Mouse (Mus musculus): ENCODE data around the gene F930015N05Rik. TPM values are rescaled to one million over a fixed set of nuclear protein-coding genes. Genes with fewer than 3 reads are reported as not detected.

The F930015N05Rik gene
- polyA plus RNA-seq (2015; fragmentation: Nextera tagmentation; extraction: Ambion mirVana), result 0.19 TPM in 1 of 2 replicates, not detected in the other

GRCm38 (mm10) chr11:64436412-64436727 is at the start of gene F930015N05Rik:
Gene F930015N05Rik (minus strand): TSS chr11:64436653.
- WGBS, result under 1% methylated on average over 24 of the region's 24 CpGs
- Histone ChIP-seq H3K27me3 (replicated peaks) (peaks cover 73% of the 10 kb centered on the region), H3K4me1 (peaks cover 17% of the 10 kb centered on the region), H3K36me3 (no peaks in the 10 kb centered on the region), H3K9me3 (no peaks in the 10 kb centered on the region), H3K9ac (peak within 1 kb of the TSS; percentile 85), H3K27ac (replicated peaks) (peak within 1 kb of the TSS; percentile 54), H3K4me3 (peak within 1 kb of the TSS; percentile 68), H3K4me2 (peak within 1 kb of the TSS; percentile 99)
- ATAC-seq (ENCODE audit: extremely low read depth, insufficient number of reproducible peaks, low FRiP score, low TSS enrichment), result no peak

- H3K9ac ChIP-seq, result no peak overlapping the region
- H3K4me3 ChIP-seq, result no peak overlapping the region
- peaks cover 8% of the 10 kb centered on the region; the same call in 1 of the 2 replicates for H3K27me3 ChIP-seq (replicated peaks)
- H3K4me2 ChIP-seq, result no peak overlapping the region
- H3K36me3 ChIP-seq, result no peaks in the 10 kb centered on the region
- peak overlapping the region; percentile 42; the same call in 1 of the 2 replicates for H3K27ac ChIP-seq (replicated peaks)
- peaks cover 14% of the 10 kb centered on the region for H3K4me1 ChIP-seq
- ATAC-seq (ENCODE audit: extremely low read depth, insufficient number of reproducible peaks, low FRiP score, low TSS enrichment), result no peak
- 54% methylated on average over 3 of the region's 3 CpGs for WGBS
- H3K9me3 ChIP-seq, result no peaks in the 10 kb centered on the region
These were observed 45.0 kb upstream of the F930015N05Rik start for GRCm38 (mm10) chr11:64481445-64481844.

GRCm38 (mm10) chr11:64473679-64474078 is 37.2 kb upstream of the F930015N05Rik start:
- Histone ChIP-seq H3K4me2 (no peak overlapping the region), H3K27ac (replicated peaks) (no peak overlapping the region), H3K9ac (no peak overlapping the region), H3K4me3 (no peak overlapping the region), H3K4me1 (0 out of 2 replicates have a peak, but pooled peaks cover 6% of the 10 kb centered on the region), H3K36me3 (no peaks in the 10 kb centered on the region), H3K9me3 (no peaks in the 10 kb centered on the region), H3K27me3 (replicated peaks) (peaks cover 20% of the 10 kb centered on the region; the same call in 1 of the 2 replicates)
- 60% methylated on average over 3 of the region's 3 CpGs for WGBS
- ATAC-seq (ENCODE audit: extremely low read depth, insufficient number of reproducible peaks, low FRiP score, low TSS enrichment), result no peak

- no peaks in the 10 kb centered on the region for H3K9me3 ChIP-seq
- H3K36me3 ChIP-seq, result no peaks in the 10 kb centered on the region
- 0 out of 2 replicates have a peak, but pooled peaks cover 6% of the 10 kb centered on the region for H3K4me1 ChIP-seq
- no peak overlapping the region for H3K4me2 ChIP-seq
- H3K27ac ChIP-seq (replicated peaks), result no peak overlapping the region
- no peak overlapping the region for H3K9ac ChIP-seq
- no peak for ATAC-seq (ENCODE audit: extremely low read depth, insufficient number of reproducible peaks, low FRiP score, low TSS enrichment)
- no peak overlapping the region for H3K4me3 ChIP-seq
- H3K27me3 ChIP-seq (replicated peaks), result peaks cover 20% of the 10 kb centered on the region; the same call in 1 of the 2 replicates
These were observed 34.2 kb upstream of the F930015N05Rik start for GRCm38 (mm10) chr11:64470689-64471088.

GRCm38 (mm10) chr11:64468737-64469136 is 32.3 kb upstream of the F930015N05Rik start:
- no peak overlapping the region for H3K4me2 ChIP-seq
- WGBS, result 54% methylated on average over 4 of the region's 4 CpGs
- 0 out of 2 replicates have a peak, but pooled peaks cover 6% of the 10 kb centered on the region for H3K4me1 ChIP-seq
- no peak overlapping the region for H3K27ac ChIP-seq (replicated peaks)
- ATAC-seq (ENCODE audit: extremely low read depth, insufficient number of reproducible peaks, low FRiP score, low TSS enrichment), result no peak
- H3K9me3 ChIP-seq, result no peaks in the 10 kb centered on the region
- H3K27me3 ChIP-seq (replicated peaks), result peaks cover 27% of the 10 kb centered on the region
- H3K9ac ChIP-seq, result no peak overlapping the region
- H3K36me3 ChIP-seq, result no peaks in the 10 kb centered on the region
- no peak overlapping the region for H3K4me3 ChIP-seq

- peaks cover 14% of the 10 kb centered on the region; the same call in 1 of the 2 replicates for H3K27me3 ChIP-seq (replicated peaks)
- no peaks in the 10 kb centered on the region for H3K9me3 ChIP-seq
- H3K4me2 ChIP-seq, result no peak overlapping the region
- ATAC-seq (ENCODE audit: extremely low read depth, insufficient number of reproducible peaks, low FRiP score, low TSS enrichment), result no peak
- H3K4me1 ChIP-seq, result no peaks in the 10 kb centered on the region
- no peak overlapping the region for H3K4me3 ChIP-seq
- 54% methylated on average over 3 of the region's 3 CpGs for WGBS
- no peak overlapping the region for H3K27ac ChIP-seq (replicated peaks)
- no peaks in the 10 kb centered on the region for H3K36me3 ChIP-seq
- H3K9ac ChIP-seq, result no peak overlapping the region
These were observed 25.3 kb upstream of the F930015N05Rik start for GRCm38 (mm10) chr11:64461746-64462145.

GRCm38 (mm10) chr11:64448586-64449315 is 12.3 kb upstream of the F930015N05Rik start:
- Histone ChIP-seq H3K27ac (replicated peaks) (no peak overlapping the region), H3K4me1 (no peaks in the 10 kb centered on the region), H3K27me3 (replicated peaks) (peaks cover 7% of the 10 kb centered on the region; the same call in 1 of the 2 replicates), H3K9ac (no peak overlapping the region), H3K9me3 (no peaks in the 10 kb centered on the region), H3K4me3 (no peak overlapping the region), H3K36me3 (no peaks in the 10 kb centered on the region), H3K4me2 (no peak overlapping the region)
- 67% methylated on average over 9 of the region's 9 CpGs for WGBS
- no peak for ATAC-seq (ENCODE audit: extremely low read depth, insufficient number of reproducible peaks, low FRiP score, low TSS enrichment)

GRCm38 (mm10) chr11:64445227-64445626 is 8.8 kb upstream of the F930015N05Rik start:
- H3K4me3 ChIP-seq, result no peak overlapping the region
- no peaks in the 10 kb centered on the region for H3K9me3 ChIP-seq
- no peaks in the 10 kb centered on the region for H3K36me3 ChIP-seq
- peaks cover 29% of the 10 kb centered on the region for H3K27me3 ChIP-seq (replicated peaks)
- 33% methylated on average over 1 of the region's 1 CpGs for WGBS
- H3K9ac ChIP-seq, result no peak overlapping the region
- peaks cover 4% of the 10 kb centered on the region; the same call in 1 of the 2 replicates for H3K4me1 ChIP-seq
- no peak for ATAC-seq (ENCODE audit: extremely low read depth, insufficient number of reproducible peaks, low FRiP score, low TSS enrichment)
- no peak overlapping the region for H3K27ac ChIP-seq (replicated peaks)
- H3K4me2 ChIP-seq, result no peak overlapping the region

- no peak for ATAC-seq (ENCODE audit: extremely low read depth, insufficient number of reproducible peaks, low FRiP score, low TSS enrichment)
These were observed 6.2 kb upstream of the F930015N05Rik start for GRCm38 (mm10) chr11:64442701-64443100.

GRCm38 (mm10) chr11:64442119-64442518 is 5.7 kb upstream of the F930015N05Rik start:
- WGBS, result 32% methylated on average over 8 of the region's 8 CpGs
- Histone ChIP-seq H3K4me1 (peaks cover 4% of the 10 kb centered on the region; the same call in 1 of the 2 replicates), H3K27me3 (replicated peaks) (peaks cover 54% of the 10 kb centered on the region), H3K36me3 (no peaks in the 10 kb centered on the region), H3K27ac (replicated peaks) (no peak overlapping the region), H3K9me3 (no peaks in the 10 kb centered on the region), H3K9ac (no peak overlapping the region), H3K4me2 (peak overlapping the region; percentile 58), H3K4me3 (peak overlapping the region; percentile 32)
- no peak for ATAC-seq (ENCODE audit: extremely low read depth, insufficient number of reproducible peaks, low FRiP score, low TSS enrichment)

More at GRCm38 (mm10) chr11:64442701-64443100, 6.2 kb upstream of the F930015N05Rik start:
- Histone ChIP-seq H3K9ac (no peak overlapping the region), H3K9me3 (no peaks in the 10 kb centered on the region), H3K4me2 (no peak overlapping the region), H3K4me1 (peaks cover 4% of the 10 kb centered on the region; the same call in 1 of the 2 replicates), H3K27me3 (replicated peaks) (peaks cover 51% of the 10 kb centered on the region), H3K36me3 (no peaks in the 10 kb centered on the region), H3K4me3 (no peak overlapping the region), H3K27ac (replicated peaks) (no peak overlapping the region)
- 51% methylated on average over 3 of the region's 3 CpGs for WGBS

- H3K36me3 ChIP-seq, result no peaks in the 10 kb centered on the region
- no peaks in the 10 kb centered on the region for H3K9me3 ChIP-seq
- H3K27me3 ChIP-seq (replicated peaks), result peaks cover 63% of the 10 kb centered on the region
- no peak for ATAC-seq (ENCODE audit: extremely low read depth, insufficient number of reproducible peaks, low FRiP score, low TSS enrichment)
- WGBS, result 29% methylated on average over 3 of the region's 3 CpGs
- peaks cover 21% of the 10 kb centered on the region for H3K4me1 ChIP-seq
- H3K4me3 ChIP-seq, result no peak overlapping the region
- H3K9ac ChIP-seq, result no peak overlapping the region
- H3K27ac ChIP-seq (replicated peaks), result no peak overlapping the region
- H3K4me2 ChIP-seq, result no peak overlapping the region
These were observed 2.5 kb upstream of the F930015N05Rik start for GRCm38 (mm10) chr11:64438909-64439308.

All from heart, embryonic 13.5 days (tissue).